Mouse (Mus musculus): ENCODE results near the gene Cercam.

The Cercam gene

GRCm38 (mm10) chr2:29868949-29869645 is at the start of gene Cercam:
TSS of gene Cercam (plus strand) at chr2:29869164.
- peak; percentile 86 for DNase-seq

- DNase-seq, result no peak
Observed at GRCm38 (mm10) chr2:29819363-29819762, 49.6 kb upstream of the Cercam start.

- DNase-seq, result peak; percentile 80
Observed at GRCm38 (mm10) chr2:29820025-29820817, 48.7 kb upstream of the Cercam start, which contains the start of gene Urm1. TSS of gene Urm1 (plus strand) at chr2:29820075.

- no peak for DNase-seq
Observed at GRCm38 (mm10) chr2:29826318-29826925, 42.5 kb upstream of the Cercam start.

GRCm38 (mm10) chr2:29826926-29827708 is 41.8 kb upstream of the Cercam start:
- DNase-seq, result peak; percentile 97

GRCm38 (mm10) chr2:29827709-29828024 is 41.3 kb upstream of the Cercam start:
- no peak for DNase-seq

- DNase-seq, result no peak
Observed at GRCm38 (mm10) chr2:29831106-29831505, 37.9 kb upstream of the Cercam start.

GRCm38 (mm10) chr2:29833796-29834195 is 35.2 kb upstream of the Cercam start:
- no peak for DNase-seq

GRCm38 (mm10) chr2:29835391-29835899 is 33.5 kb upstream of the Cercam start:
- no peak for DNase-seq

- DNase-seq, result no peak
Observed at GRCm38 (mm10) chr2:29839460-29839859, 29.5 kb upstream of the Cercam start.

GRCm38 (mm10) chr2:29843231-29844105 is 25.5 kb upstream of the Cercam start:
- no peak for DNase-seq

GRCm38 (mm10) chr2:29844115-29844514 is 24.8 kb upstream of the Cercam start:
- DNase-seq, result no peak

- no peak for DNase-seq
Observed at GRCm38 (mm10) chr2:29844661-29845060, 24.3 kb upstream of the Cercam start.

- DNase-seq, result no peak
Observed at GRCm38 (mm10) chr2:29845636-29846035, 23.3 kb upstream of the Cercam start.

GRCm38 (mm10) chr2:29846061-29846853 is 22.7 kb upstream of the Cercam start:
- peak; percentile 28 for DNase-seq

GRCm38 (mm10) chr2:29846911-29847310 is 22.1 kb upstream of the Cercam start:
- DNase-seq, result no peak

GRCm38 (mm10) chr2:29849041-29849440 is 19.9 kb upstream of the Cercam start:
- no peak for DNase-seq

- DNase-seq, result no peak
Observed at GRCm38 (mm10) chr2:29849841-29850480, 19.0 kb upstream of the Cercam start.

GRCm38 (mm10) chr2:29852957-29853485 is 15.9 kb upstream of the Cercam start:
- DNase-seq, result no peak

GRCm38 (mm10) chr2:29853736-29854135 is 15.2 kb upstream of the Cercam start:
- no peak for DNase-seq

All from kidney, postnatal 14 days (tissue).